Mouse (Mus musculus): ENCODE results near the gene Coro2b.

Gene Coro2b

DNA sequence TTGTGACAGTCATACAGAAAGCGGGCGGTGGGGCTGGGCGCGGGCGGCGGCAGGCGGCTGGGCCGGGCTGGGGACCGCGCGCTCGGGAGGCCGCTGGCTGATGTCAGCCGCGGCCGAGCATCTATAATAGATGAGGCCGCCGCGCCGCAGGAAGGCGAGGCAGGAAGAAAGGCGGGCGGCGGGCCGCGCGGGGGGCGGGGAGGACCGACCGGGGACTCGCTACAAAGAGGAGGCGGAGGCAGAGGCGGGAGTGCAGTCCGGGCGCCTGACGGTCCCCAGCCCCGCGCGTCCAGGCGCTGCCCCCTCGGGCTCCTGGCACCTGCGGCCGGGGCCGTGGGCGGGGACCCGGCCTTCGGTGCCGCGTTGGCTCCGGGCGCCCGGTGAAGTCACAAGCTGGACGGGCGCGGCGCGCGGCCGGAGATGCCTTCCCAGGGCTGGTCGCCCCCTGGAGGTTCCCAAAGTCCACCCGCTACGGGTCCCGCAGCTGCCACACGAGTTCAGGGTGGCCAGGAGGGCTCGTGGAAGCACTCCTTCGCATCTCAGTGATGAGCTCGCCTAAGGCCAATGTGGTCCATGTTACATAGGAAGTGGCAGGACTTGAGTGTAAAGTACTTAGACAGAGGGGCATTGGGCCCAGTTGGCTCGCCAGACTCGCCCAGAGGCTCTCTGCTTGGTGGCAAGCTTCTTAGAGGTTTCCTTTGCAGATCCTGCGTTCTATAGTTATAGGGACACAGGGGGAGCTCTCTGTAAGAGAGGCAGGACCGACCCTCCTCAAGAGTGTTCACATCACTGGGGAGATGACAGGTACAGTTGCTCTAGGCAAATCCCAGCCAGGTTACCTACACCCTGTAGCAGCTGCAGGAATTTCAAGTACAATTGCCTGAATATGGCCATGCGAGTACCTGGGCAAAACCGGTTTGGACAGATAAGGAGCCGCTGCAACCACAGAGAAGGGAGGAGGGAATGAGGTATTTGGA, at the start of gene Coro2b:
Gene Coro2b, minus strand, starts transcription at position 390 of the 977 bp plus-strand sequence.
- no peak for DNase-seq (ENCODE audit: low spot score)

DNA sequence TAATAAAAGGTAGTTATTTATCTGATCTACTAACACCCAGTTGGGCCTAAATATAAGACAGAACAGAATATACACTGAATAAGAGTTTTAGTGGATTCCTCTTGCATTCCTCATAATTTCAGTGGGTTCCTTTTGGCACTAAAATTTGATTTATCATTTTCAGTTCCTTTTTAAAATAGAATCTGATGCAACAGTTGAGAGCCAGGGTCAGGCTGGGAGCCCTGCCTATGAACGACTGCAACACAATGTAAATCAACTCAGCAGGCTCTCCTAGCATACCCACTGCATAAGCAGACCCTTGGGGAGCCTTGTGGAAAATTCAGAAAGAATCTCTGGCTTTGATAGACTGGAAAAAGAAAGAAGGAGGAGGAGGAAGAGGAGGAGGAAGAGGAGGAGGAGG, 40.7 kb upstream of the Coro2b start:
- DNase-seq (ENCODE audit: low spot score): no peak

DNA sequence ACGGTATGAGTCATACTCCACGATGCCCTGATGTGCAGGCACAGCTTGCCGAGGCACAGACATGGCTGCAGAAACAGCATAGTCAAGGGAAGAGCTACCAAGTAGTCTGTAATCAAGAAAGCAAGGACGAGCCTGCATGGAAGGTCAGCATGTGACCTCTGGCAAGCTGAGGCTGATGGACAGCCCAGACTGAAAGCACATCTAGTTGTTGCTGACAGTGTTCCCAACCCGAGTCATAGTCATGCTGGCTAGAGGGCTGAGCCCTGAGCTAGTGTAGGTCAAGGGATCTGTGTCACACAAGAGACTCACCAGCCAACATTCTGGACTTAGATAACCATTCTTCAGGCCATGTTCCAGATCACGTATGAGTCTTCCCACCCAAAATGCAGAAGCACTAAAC, 32.3 kb upstream of the Coro2b start:
- no peak for DNase-seq (ENCODE audit: low spot score)

DNA sequence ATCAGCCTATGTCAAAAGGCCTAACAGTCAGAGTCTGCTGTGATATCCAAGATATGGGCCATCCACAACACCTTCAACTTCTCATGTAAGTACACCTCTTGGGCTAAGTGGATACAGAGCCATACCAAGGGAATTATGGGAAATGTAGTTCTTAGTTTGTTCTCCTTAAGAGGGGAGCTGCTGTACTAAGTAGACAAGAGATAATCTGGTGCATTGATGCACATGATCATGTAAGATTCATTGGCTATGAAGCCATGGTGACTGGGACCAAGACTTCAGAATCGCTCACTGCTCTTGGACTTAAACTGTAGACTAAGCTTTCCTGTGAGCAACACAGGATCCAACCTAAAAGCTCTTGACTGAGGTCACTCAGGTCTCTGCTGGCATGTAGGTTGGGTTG, 31.0 kb upstream of the Coro2b start:
- DNase-seq (ENCODE audit: low spot score): no peak

GRCm38 (mm10) chr9:62562236-62562635, 25.4 kb upstream of the Coro2b start:
- no peak for DNase-seq (ENCODE audit: low spot score)

- DNase-seq (ENCODE audit: low spot score): no peak
Observed at GRCm38 (mm10) chr9:62560432-62560831, 23.6 kb upstream of the Coro2b start.

DNA sequence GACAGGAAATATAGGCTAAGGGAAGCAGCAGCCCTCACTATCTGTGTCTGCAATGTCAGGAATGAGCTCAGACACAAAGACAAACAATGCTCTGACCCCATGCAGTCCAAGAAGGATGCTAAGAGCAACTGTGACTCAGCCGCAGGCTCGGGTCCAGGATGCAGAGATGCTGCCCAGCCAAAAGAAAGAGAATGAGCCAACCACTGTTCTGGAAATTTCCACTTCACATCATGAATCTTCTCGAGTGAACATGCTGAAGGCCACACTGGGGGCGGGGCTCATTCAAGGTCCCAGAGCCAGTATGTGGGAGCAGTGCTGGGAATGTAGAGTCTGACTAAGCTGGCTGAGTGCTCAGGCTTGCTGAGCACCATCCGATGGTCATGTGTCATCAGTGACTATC, 23.2 kb upstream of the Coro2b start:
- no peak for DNase-seq (ENCODE audit: low spot score)

DNA sequence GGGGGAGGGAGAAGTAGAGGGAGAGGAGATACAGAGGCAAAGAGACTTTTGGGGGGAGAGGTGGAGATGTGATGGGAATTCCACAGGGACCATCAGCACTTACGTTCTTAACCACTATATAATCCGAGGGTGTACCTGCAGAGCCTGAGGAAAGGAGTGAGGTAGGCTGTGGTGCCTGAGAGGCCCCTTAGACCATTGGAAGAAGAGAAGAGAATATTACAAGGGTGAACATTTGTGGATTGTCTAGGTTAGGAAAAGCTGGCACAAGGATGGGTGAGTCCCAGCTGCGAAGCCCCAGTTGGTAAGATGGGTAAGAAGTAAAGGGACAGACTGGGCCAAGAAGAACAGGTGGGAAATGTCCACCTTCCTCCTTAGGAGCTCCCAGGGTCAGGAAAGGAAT, 22.6 kb upstream of the Coro2b start:
- no peak for DNase-seq (ENCODE audit: low spot score)

- DNase-seq (ENCODE audit: low spot score): no peak
Observed at GRCm38 (mm10) chr9:62558058-62558457, 21.2 kb upstream of the Coro2b start.

DNA sequence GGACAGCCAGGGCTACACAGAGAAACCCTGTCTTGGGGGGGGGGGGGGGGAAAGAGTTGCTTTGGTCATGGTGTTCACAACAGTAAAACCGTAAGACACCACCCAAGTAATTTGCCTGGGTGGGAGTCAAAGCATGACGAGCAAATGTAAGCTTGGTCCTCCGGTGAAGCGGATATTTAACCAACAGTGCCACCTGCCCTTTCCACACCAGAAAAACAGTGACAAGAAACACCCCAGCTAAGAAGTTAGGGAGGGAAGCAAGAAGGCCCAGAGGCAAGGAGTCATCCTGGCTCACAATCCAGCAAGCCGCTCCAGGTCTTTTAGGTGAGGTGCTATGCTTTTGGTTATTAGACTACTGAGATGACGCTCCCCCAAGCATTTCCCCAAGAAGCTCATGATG, 19.9 kb upstream of the Coro2b start:
- DNase-seq (ENCODE audit: low spot score): no peak

- DNase-seq (ENCODE audit: low spot score): no peak
Observed at GRCm38 (mm10) chr9:62555258-62555856, 18.5 kb upstream of the Coro2b start.

- DNase-seq (ENCODE audit: low spot score): no peak
Observed at GRCm38 (mm10) chr9:62554606-62555005, 17.8 kb upstream of the Coro2b start.

- DNase-seq (ENCODE audit: low spot score): no peak
Observed at GRCm38 (mm10) chr9:62553366-62553940, 16.6 kb upstream of the Coro2b start.

DNA sequence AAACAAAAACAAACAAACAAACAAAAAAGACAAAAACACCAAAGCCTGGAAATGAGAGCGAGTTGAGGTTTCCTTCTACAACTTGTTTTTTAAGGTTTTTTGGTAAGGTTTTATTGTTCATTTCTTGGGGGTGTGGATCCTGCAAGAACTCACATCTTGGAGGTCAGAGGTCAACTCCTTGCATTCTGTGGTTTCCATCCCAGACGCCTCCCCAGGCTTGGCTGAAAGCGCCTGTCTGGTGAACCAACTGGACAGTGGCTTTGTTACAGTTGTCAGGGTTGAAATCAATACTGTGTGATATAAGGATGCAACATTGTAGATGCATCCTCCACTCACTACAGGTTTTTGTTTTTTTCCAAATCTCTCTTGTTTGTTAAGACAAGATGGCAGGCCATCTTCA, 14.7 kb upstream of the Coro2b start:
- no peak for DNase-seq (ENCODE audit: low spot score)

GRCm38 (mm10) chr9:62550661-62551093, 13.8 kb upstream of the Coro2b start:
- no peak for DNase-seq (ENCODE audit: low spot score)

GRCm38 (mm10) chr9:62549809-62550208, 13.0 kb upstream of the Coro2b start:
- DNase-seq (ENCODE audit: low spot score): peak; percentile 74

DNA sequence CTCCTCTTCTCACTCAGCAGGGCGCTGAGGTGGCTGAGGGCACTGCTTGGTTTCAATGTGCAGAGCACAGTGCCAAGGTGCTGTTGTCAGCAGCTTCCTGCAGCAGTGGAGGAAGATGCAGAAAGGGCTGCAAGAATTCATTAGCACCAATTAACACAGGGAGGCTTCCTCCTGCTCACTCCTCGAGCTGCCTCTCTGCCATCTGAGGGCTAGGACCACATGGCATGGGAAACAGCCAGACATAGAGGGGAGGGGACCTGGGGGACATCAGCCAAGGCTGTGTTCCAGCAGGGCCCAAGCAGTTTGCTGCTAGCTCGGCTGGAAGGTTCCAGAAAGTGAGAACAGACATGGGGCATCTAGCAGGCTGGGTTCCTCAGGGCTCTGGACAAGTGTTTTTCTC, 10.6 kb upstream of the Coro2b start:
- no peak for DNase-seq (ENCODE audit: low spot score)

DNA sequence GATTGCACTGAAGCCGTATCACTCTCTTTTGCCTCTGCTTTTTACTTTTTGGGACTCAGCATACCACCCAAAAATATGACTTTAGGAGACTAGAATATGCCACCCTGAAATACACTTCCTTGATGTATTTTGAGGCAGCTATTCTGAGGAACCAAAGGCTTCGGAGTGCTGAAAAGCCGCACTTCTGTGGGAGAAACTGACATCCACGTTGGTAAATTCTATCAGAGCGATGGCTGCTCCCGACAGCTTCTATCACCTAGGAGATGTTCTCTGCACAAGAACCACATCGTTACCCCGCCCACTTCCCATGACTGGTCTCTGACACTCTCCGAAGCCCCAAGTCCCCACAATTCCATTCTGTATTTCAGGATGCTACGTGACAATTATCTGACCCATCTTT, 8.0 kb upstream of the Coro2b start:
- no peak for DNase-seq (ENCODE audit: low spot score)

- DNase-seq (ENCODE audit: low spot score): no peak
Observed at GRCm38 (mm10) chr9:62543878-62544277, 7.0 kb upstream of the Coro2b start.

GRCm38 (mm10) chr9:62541606-62542005, 4.8 kb upstream of the Coro2b start:
- no peak for DNase-seq (ENCODE audit: low spot score)

DNA sequence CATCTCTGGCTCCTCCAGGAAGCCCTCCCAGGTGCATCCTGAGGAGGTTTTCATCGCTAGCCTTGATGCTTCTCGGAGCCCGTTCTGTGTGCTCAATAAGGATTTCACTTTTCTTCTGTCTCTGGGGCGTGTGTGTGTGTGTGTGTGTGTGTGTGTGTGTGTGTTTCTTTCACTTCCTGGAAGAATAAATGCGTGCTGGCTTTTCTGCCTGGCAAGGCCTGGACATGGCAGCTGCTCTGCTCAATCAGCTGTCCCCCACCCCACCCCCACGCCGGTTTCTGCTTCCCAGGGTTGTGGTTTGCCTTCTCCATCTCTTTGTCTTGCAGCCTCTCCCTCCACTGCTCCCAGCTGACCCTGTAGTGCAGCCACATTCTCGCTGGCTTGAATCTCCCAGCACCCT, 4.3 kb upstream of the Coro2b start:
- no peak for DNase-seq (ENCODE audit: low spot score)

DNA sequence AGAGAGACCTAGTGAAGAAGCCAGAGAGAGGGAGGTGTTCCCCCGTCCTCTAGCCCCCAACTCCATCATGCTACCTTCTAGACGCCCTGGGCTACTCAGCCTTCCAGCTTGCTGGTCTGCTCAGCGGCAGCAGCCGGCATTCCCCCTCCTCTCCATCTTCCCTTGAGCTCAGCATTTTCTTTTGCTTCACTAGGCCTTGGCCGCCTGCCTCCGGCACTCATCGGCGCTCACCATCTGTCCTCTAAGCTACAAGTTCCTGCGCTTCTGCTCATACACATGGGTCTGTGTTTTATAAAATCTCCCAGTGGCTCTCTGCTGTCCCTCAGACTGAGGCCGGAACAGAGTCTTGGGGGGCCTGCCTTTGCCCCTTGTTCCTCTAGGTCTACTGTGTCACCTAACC, 3.9 kb upstream of the Coro2b start:
- DNase-seq (ENCODE audit: low spot score): no peak

- DNase-seq (ENCODE audit: low spot score): no peak
Observed at GRCm38 (mm10) chr9:62540166-62540565, 3.3 kb upstream of the Coro2b start.
